Mouse (Mus musculus) myocyte (in vitro differentiated cells): ENCODE measurements around the gene Mxi1. TPM values are rescaled to one million over a fixed set of nuclear protein-coding genes. Genes with fewer than 3 reads are reported as not detected.

Source experiments
- H3K27me3 ChIP-seq: one replicate; pipeline ENCODE4 v1.6.1; 2011; ENCODE audit not compliant: control insufficient read depth, insufficient read depth, insufficient read length
- H3K36me3 ChIP-seq: one replicate; pipeline ENCODE4 v1.6.1; 2011; ENCODE audit not compliant: control insufficient read depth, insufficient read depth
- H3K4me2 ChIP-seq: one replicate; pipeline ENCODE4 v1.6.1; 2011; ENCODE audit warnings: low read depth, control low read depth
- H3K4me3 ChIP-seq: one replicate; pipeline ENCODE4 v1.5.1; 2011; ENCODE audit warnings: mild to moderate bottlenecking, control low read depth, moderate library complexity
- H3K79me2 ChIP-seq: one replicate; pipeline ENCODE4 v1.6.1; 2011; ENCODE audit not compliant: control insufficient read depth, insufficient read depth
- H3ac ChIP-seq: one replicate; pipeline ENCODE4 v1.6.1; 2011; ENCODE audit not compliant: control insufficient read depth, insufficient read length
- CEBPB ChIP-seq: IDR thresholded peaks from 2 replicates; pipeline ENCODE4 v1.6.1; 2011; ENCODE audit warnings: mild to moderate bottlenecking, moderate library complexity; ENCODE audit not compliant: poor library complexity, insufficient read depth, severe bottlenecking
- E2F4 ChIP-seq: IDR thresholded peaks from one replicate; pipeline ENCODE4 v1.6.1; 2011; ENCODE audit warnings: mild to moderate bottlenecking, control low read depth, moderate library complexity; ENCODE audit not compliant: insufficient read depth
- MAX ChIP-seq: IDR thresholded peaks from one replicate; pipeline ENCODE4 v1.6.1; 2011; ENCODE audit warnings: low read depth, mild to moderate bottlenecking, control low read depth
- MYOD1 ChIP-seq, 3 experiments: IDR thresholded peaks; one replicate each; pipeline ENCODE4 v1.6.1; 2011; ENCODE audit warnings: control low read depth in 2 of 3, low read depth in 2 of 3, mild to moderate bottlenecking in 2 of 3, moderate library complexity in 1 of 3; ENCODE audit not compliant: insufficient read length in 2 of 3, control insufficient read depth in 1 of 3
- MYOG ChIP-seq, 3 experiments: IDR thresholded peaks; one replicate each; pipeline ENCODE4 v1.6.1; 2011; ENCODE audit warnings: control low read depth in 2 of 3, low read depth in 2 of 3, mild to moderate bottlenecking in 2 of 3; ENCODE audit not compliant: insufficient read length in 2 of 3, control insufficient read depth in 1 of 3, insufficient read depth in 1 of 3
- POLR2A ChIP-seq: IDR thresholded peaks from one replicate; pipeline ENCODE4 v1.6.1; 2011; ENCODE audit warnings: low read depth, mild to moderate bottlenecking, control low read depth, moderate library complexity; ENCODE audit not compliant: insufficient read length
- POLR2AphosphoS2 ChIP-seq: IDR thresholded peaks from one replicate; pipeline ENCODE4 v1.6.1; 2011; ENCODE audit warnings: low read depth, control low read depth; ENCODE audit not compliant: insufficient read length
- REST ChIP-seq: IDR thresholded peaks from one replicate; pipeline ENCODE4 v1.6.1; 2011; ENCODE audit warnings: mild to moderate bottlenecking, control low read depth, moderate library complexity; ENCODE audit not compliant: insufficient read depth, insufficient read length
- SRF ChIP-seq: IDR thresholded peaks from one replicate; pipeline ENCODE4 v1.6.1; 2011; ENCODE audit warnings: low read depth; ENCODE audit not compliant: control insufficient read depth, insufficient read length
- TCF12 ChIP-seq: IDR thresholded peaks from one replicate; pipeline ENCODE4 v1.6.1; 2011; ENCODE audit warnings: mild to moderate bottlenecking, control low read depth; ENCODE audit not compliant: poor library complexity, insufficient read depth, severe bottlenecking
- TCF3 ChIP-seq: IDR thresholded peaks from one replicate; pipeline ENCODE4 v1.6.1; 2011; ENCODE audit warnings: low read depth, control low read depth; ENCODE audit not compliant: insufficient read length
- USF1 ChIP-seq: IDR thresholded peaks from one replicate; pipeline ENCODE4 v1.6.1; 2011; ENCODE audit warnings: low read depth, mild to moderate bottlenecking, control low read depth, moderate library complexity
- polyA plus RNA-seq: library from polyadenylated mRNA; unstranded; fragments of >200 nt; fragmentation: generic; extraction: Trizol; gene quantifications from one replicate; pipeline ENCODE4 v1.2.1, GENCODE M21; 2012; ENCODE audit warnings: missing spikeins

The Mxi1 gene
- polyA plus RNA-seq, 1 experiment = 11.9 TPM

GRCm38 (mm10) chr19:53299156-53299828 is 11.0 kb upstream of the Mxi1 start:
- Histone ChIP-seq H3K79me2 (no peaks in the 10 kb centered on the region), H3ac (no peak overlapping the region), H3K4me3 (no peak overlapping the region), H3K27me3 (no peaks in the 10 kb centered on the region), H3K36me3 (no peaks in the 10 kb centered on the region), H3K4me2 (no peak overlapping the region)
- TF ChIP-seq MYOG (IDR thresholded peaks at IDR 0.05; ENCODE audit: control insufficient read depth in 1 of 3, insufficient read depth in 1 of 3, insufficient read length in 2 of 3, low read depth in 2 of 3) = no peak
- no peak for TF ChIP-seq USF1
- no peak for TF ChIP-seq POLR2AphosphoS2
- TF ChIP-seq POLR2A = no peak
- no peak for TF ChIP-seq REST
- no peak for TF ChIP-seq TCF12
- no peak for TF ChIP-seq SRF
- no peak for TF ChIP-seq MAX

- H3K36me3 ChIP-seq = no peaks in the 10 kb centered on the region
- no peaks in the 10 kb centered on the region for H3K27me3 ChIP-seq
- no peak overlapping the region for H3K4me3 ChIP-seq
- no peaks in the 10 kb centered on the region for H3K79me2 ChIP-seq
- TF ChIP-seq MAX (no peak), CEBPB (no peak), POLR2A (no peak), TCF3 (no peak), SRF (no peak), MYOD1 (IDR thresholded peaks at IDR 0.05; ENCODE audit: control insufficient read depth in 1 of 3, insufficient read length in 2 of 3, low read depth in 2 of 3) (no peak), REST (no peak), TCF12 (no peak), POLR2AphosphoS2 (no peak), E2F4 (no peak), MYOG (IDR thresholded peaks at IDR 0.05; ENCODE audit: control insufficient read depth in 1 of 3, insufficient read depth in 1 of 3, insufficient read length in 2 of 3, low read depth in 2 of 3) (no peak)
- no peak overlapping the region for H3ac ChIP-seq
- H3K4me2 ChIP-seq = no peak overlapping the region
Measured at GRCm38 (mm10) chr19:53299829-53300181, 10.5 kb upstream of the Mxi1 start.

- Histone ChIP-seq H3K4me2 (no peak overlapping the region), H3ac (no peak overlapping the region), H3K79me2 (no peaks in the 10 kb centered on the region), H3K27me3 (no peaks in the 10 kb centered on the region), H3K36me3 (no peaks in the 10 kb centered on the region), H3K4me3 (no peak overlapping the region)
- no peak for TF ChIP-seq MYOG (IDR thresholded peaks at IDR 0.05; ENCODE audit: control insufficient read depth in 1 of 3, insufficient read depth in 1 of 3, insufficient read length in 2 of 3, low read depth in 2 of 3)
- TF ChIP-seq MAX = no peak
Measured at GRCm38 (mm10) chr19:53303382-53303781, 6.9 kb upstream of the Mxi1 start.

GRCm38 (mm10) chr19:53305621-53306020 is 4.7 kb upstream of the Mxi1 start:
- no peak overlapping the region for H3K4me2 ChIP-seq
- H3K4me3 ChIP-seq = no peak overlapping the region
- H3K36me3 ChIP-seq = no peaks in the 10 kb centered on the region
- no peaks in the 10 kb centered on the region for H3K79me2 ChIP-seq
- no peaks in the 10 kb centered on the region for H3K27me3 ChIP-seq
- no peak overlapping the region for H3ac ChIP-seq
- no peak for TF ChIP-seq CEBPB
- TF ChIP-seq SRF = no peak
- TF ChIP-seq USF1 = no peak
- TF ChIP-seq MAX = no peak
- TF ChIP-seq MYOD1 (IDR thresholded peaks at IDR 0.05; ENCODE audit: control insufficient read depth in 1 of 3, insufficient read length in 2 of 3, low read depth in 2 of 3) = no peak
- TF ChIP-seq TCF3 = no peak
- no peak for TF ChIP-seq POLR2A
- TF ChIP-seq POLR2AphosphoS2 = no peak
- no peak for TF ChIP-seq REST
- TF ChIP-seq E2F4 = no peak
- no peak for TF ChIP-seq TCF12
- no peak for TF ChIP-seq MYOG (IDR thresholded peaks at IDR 0.05; ENCODE audit: control insufficient read depth in 1 of 3, insufficient read depth in 1 of 3, insufficient read length in 2 of 3, low read depth in 2 of 3)

GRCm38 (mm10) chr19:53306706-53307105 is 3.6 kb upstream of the Mxi1 start:
- H3K4me3 ChIP-seq = no peak overlapping the region
- no peak overlapping the region for H3K4me2 ChIP-seq
- TF ChIP-seq POLR2AphosphoS2 (no peak), MYOG (IDR thresholded peaks at IDR 0.05; ENCODE audit: control insufficient read depth in 1 of 3, insufficient read depth in 1 of 3, insufficient read length in 2 of 3, low read depth in 2 of 3) (no peak), TCF3 (no peak), POLR2A (no peak), USF1 (no peak), MYOD1 (IDR thresholded peaks at IDR 0.05; ENCODE audit: control insufficient read depth in 1 of 3, insufficient read length in 2 of 3, low read depth in 2 of 3) (no peak), REST (no peak), MAX (no peak), CEBPB (no peak), SRF (no peak)
- H3K36me3 ChIP-seq = no peaks in the 10 kb centered on the region
- H3K27me3 ChIP-seq = no peaks in the 10 kb centered on the region
- no peak overlapping the region for H3ac ChIP-seq
- H3K79me2 ChIP-seq = no peaks in the 10 kb centered on the region
